Mouse (Mus musculus) forebrain, embryonic 15.5 days (tissue): ENCODE measurements around the gene Eif4a1. TPM values are rescaled to one million over a fixed set of nuclear protein-coding genes. Genes with fewer than 3 reads are reported as not detected.
A peak's percentile ranks its signal among the peaks of the same experiment; 100 is the strongest.

Experiments
- ATAC-seq: fragments of 200-750 bp; cut with Nextera tagmentation; replicated peaks from 2 replicates; pipeline ENCODE4 v1.8.0; 2017; ENCODE audit warnings: mild to moderate bottlenecking, moderate TSS enrichment, moderate library complexity
- H3K27ac ChIP-seq: fragments of 300-500 bp; sonication (generic); replicated peaks from 2 replicates; pipeline ENCODE4 v1.5.1; 2015; ENCODE audit warnings: mild to moderate bottlenecking, inconsistent platforms
- H3K27me3 ChIP-seq: fragments of 300-500 bp; sonication (generic); 2 replicates; pipeline ENCODE4 v1.6.1; 2015; ENCODE audit warnings: inconsistent platforms
- H3K36me3 ChIP-seq: fragments of 300-500 bp; sonication (generic); 2 replicates; pipeline ENCODE4 v1.6.1; 2015; ENCODE audit warnings: mild to moderate bottlenecking, inconsistent platforms
- H3K4me1 ChIP-seq: fragments of 300-500 bp; sonication (generic); 2 replicates; pipeline ENCODE4 v1.6.1; 2015; ENCODE audit warnings: inconsistent platforms
- H3K4me2 ChIP-seq: fragments of 300-500 bp; sonication (generic); replicated peaks from 2 replicates; pipeline ENCODE4 v1.6.1; 2015; ENCODE audit warnings: mild to moderate bottlenecking, inconsistent platforms
- H3K4me3 ChIP-seq: fragments of 300-500 bp; sonication (generic); 2 replicates; pipeline ENCODE4 v1.5.1; 2015; ENCODE audit warnings: mild to moderate bottlenecking, inconsistent platforms
- H3K9ac ChIP-seq: fragments of 300-500 bp; sonication (generic); replicated peaks from 2 replicates; pipeline ENCODE4 v1.6.1; 2015; ENCODE audit warnings: mild to moderate bottlenecking, inconsistent platforms
- H3K9me3 ChIP-seq: fragments of 300-500 bp; sonication (generic); 2 replicates; pipeline ENCODE4 v1.6.1; 2016; ENCODE audit warnings: inconsistent platforms
- whole genome bisulfite sequencing: fragments of 180-500 bp; shearing (Covaris S2); methylation state at CpG from one replicate; pipeline ENCODE4 v1.1.7; 2015; ENCODE audit warnings: mixed read lengths; 5-methylcytosine and 5-hydroxymethylcytosine counted together
- microRNA counts: library from miRNA; unstranded; fragments of <30 nt; microRNA quantifications from one replicate; lab custom pipeline; 2016
- microRNA-seq: library from miRNA; unstranded; fragments of <30 nt; microRNA quantifications from one replicate; pipeline ENCODE4, GENCODE M21; 2016
- polyA plus RNA-seq: library from polyadenylated mRNA; unstranded; fragments of >200 nt; fragmentation: Nextera tagmentation; extraction: Ambion mirVana; gene quantifications from 2 replicates; pipeline ENCODE4 v1.2.1, GENCODE M21; 2015

Eif4a1 gene
- polyA plus RNA-seq, 1 experiment from 2014 or later: 547 TPM

DNA sequence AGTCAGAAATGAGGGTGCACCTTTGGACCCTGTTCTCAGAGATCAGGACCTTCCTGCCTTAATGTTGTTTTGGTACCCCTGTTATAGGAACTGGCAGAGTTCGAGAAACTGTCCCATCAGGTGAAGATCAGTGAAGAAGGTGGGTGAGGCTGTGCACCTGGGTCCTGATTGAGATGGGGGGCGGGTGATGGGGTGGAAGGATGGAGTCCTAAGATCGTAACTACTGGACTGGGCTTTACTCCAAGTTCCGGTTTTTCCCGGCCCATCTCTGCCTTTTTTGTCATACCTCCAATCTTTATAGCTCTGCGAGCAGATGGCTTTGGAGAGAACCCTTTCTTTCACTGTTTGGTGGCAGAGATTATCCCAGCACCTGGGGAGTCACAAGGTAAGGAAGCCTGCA is 49.8 kb downstream of the Eif4a1 start:
- Histone ChIP-seq H3K4me2 (peak overlapping the region; percentile 73), H3K9me3 (no peaks in the 10 kb centered on the region), H3K4me3 (peak overlapping the region; percentile 52), H3K27ac (peak overlapping the region; percentile 67), H3K9ac (peak overlapping the region; percentile 70), H3K27me3 (no peaks in the 10 kb centered on the region), H3K36me3 (no peaks in the 10 kb centered on the region), H3K4me1 (peaks cover 17% of the 10 kb centered on the region)
- no peak for ATAC-seq
- WGBS: 25% methylated on average over 6 of the region's 6 CpGs

DNA sequence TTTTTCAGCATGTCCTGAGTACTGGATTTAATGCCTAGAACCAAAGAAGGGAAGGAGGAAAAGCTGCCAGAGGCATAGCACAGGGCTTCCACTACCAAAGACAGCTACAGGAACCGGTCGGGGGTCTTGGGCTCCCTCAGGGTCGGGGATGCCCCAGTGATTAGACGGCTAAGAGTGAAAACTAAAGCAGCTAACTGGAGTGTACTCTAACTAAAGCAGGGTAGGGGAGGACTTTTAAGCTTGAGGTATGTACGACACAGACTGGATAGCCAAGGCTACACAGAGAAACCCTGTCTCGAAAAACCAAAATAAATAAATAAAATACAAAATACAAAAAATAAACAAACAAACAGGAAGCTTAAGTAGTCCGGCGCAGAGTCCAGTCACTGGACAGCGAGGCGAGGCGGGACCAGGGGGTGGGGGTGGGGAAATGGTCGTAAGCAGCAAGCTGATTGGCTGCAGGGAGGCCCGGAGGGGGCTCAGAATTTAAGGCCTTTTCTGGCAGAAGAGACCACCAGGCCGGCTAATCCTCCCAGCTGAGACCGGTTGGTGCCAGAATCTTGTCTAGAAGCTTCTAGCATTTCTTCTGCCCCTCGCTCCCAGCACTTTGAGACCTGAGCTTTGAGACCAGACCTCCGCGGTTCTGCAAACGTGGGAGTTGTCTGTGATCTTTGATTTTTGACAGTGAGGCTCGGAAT is 50.5 kb downstream of the Eif4a1 start, which contains the start of gene Sat2:
Sat2 (plus strand) TSS at position 454 of the 698 bp plus-strand sequence.
- peak; percentile 80 for ATAC-seq
- Histone ChIP-seq H3K4me1 (peaks cover 17% of the 10 kb centered on the region), H3K36me3 (no peaks in the 10 kb centered on the region), H3K27me3 (no peaks in the 10 kb centered on the region), H3K9me3 (no peaks in the 10 kb centered on the region), H3K27ac (peak within 1 kb of the TSS; percentile 67), H3K9ac (peak within 1 kb of the TSS; percentile 70), H3K4me2 (peak within 1 kb of the TSS; percentile 73), H3K4me3 (peak within 1 kb of the TSS; percentile 52)
- under 1% methylated on average over 20 of the region's 20 CpGs for WGBS

DNA sequence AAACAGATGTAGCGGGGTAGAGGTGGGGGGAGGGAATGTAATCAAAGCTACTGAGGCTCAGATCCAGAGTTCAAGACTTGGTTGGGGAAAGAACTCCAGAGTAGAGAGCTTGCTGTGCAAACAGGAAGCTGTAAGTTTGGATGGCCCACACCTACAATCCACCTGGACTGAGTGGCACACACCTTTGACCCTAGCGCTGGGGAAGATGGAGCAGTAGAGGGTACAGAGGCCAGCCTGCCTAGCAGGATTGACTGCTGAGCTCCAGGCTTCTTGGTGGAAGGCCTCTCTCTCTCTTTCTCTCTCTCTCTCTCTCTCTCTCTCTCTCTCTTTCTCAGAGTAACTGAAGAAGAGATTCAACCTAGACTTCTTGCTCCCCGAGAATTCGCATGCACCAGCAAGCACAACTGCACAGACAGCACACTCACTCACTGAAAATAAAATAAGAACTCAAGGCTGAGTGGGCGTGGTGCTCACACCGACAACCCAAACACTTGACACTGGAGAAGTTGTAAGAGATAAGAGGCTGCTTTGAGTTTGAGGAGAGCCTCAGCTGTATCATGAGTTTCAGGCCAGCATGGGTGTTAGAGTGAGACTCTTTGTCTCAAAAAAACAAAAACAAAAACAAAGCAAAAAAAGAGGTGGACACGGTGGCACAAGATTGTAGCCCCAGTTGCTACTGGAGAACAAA is 51.7 kb downstream of the Eif4a1 start:
- WGBS: 88% methylated on average over 7 of the region's 7 CpGs
- H3K9me3 ChIP-seq: no peaks in the 10 kb centered on the region

DNA sequence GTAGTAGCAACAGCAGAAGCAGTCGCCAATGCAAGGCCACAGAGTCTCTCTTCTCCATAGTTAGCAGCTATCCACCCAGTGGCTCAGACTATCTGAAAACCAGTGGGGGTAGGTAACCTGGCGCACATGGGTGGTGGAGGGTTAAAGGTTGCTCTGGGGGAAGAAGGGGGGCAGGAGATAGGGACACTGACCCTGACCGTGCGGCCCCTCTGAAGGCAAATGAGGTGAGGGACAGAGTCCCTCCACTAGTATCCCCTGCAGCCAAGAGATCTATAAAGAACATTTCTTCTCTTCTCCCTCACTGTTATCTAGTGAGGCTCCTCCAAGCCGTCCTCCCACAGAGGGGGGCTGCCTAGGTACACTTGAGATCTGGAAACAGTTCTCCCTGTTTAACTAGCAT is 54.4 kb downstream of the Eif4a1 start, which contains the start of gene Shbg:
Shbg (minus strand) TSS at position 101 of the 400 bp plus-strand sequence.
- H3K4me1 ChIP-seq: peaks cover 18% of the 10 kb centered on the region
- no peaks in the 10 kb centered on the region for H3K9me3 ChIP-seq
- H3K9ac ChIP-seq: no peak within 1 kb of the TSS
- H3K4me2 ChIP-seq: no peak within 1 kb of the TSS
- no peaks in the 10 kb centered on the region for H3K27me3 ChIP-seq
- no peak within 1 kb of the TSS for H3K4me3 ChIP-seq
- no peak within 1 kb of the TSS for H3K27ac ChIP-seq
- 81% methylated on average over 5 of the region's 5 CpGs for WGBS
- H3K36me3 ChIP-seq: no peaks in the 10 kb centered on the region
- ATAC-seq: no peak

More for the DNA sequence above, 51.7 kb downstream of the Eif4a1 start:
- Histone ChIP-seq H3K9ac (no peak overlapping the region), H3K4me3 (no peak overlapping the region), H3K27ac (no peak overlapping the region), H3K36me3 (no peaks in the 10 kb centered on the region), H3K4me1 (peaks cover 17% of the 10 kb centered on the region), H3K27me3 (no peaks in the 10 kb centered on the region), H3K4me2 (no peak overlapping the region)
- ATAC-seq: no peak

MicroRNA genes within 50 kb of the gene (microRNA counts, 519-probe panel; counts per million panel counts)
- not detected for microRNA mmu-miR-1934 (lab: Ali Mortazavi, UCI)
- 2,287 counts per million, percentile 42 among the panel's probes with 10 or more counts for microRNA mmu-miR-467f (lab: Ali Mortazavi, UCI)

Small RNA genes lying within 50 kb of the gene (microRNA-seq; reads per million reads assigned to microRNA genes)
- gene Mir1934 (3.7 reads per million, percentile 12 among the genes with 10 or more reads in this experiment), gene Mir467f (not detected)

Other genes starting within 250 kb of the Eif4a1 start
- 2.7 and 3.1 TPM in 2 replicates for gene Dnah2, start 123.3 kb downstream of the Eif4a1 start, polyA plus RNA-seq
- 107 and 114 TPM in 2 replicates for gene Efnb3, start 112.2 kb downstream of the Eif4a1 start, polyA plus RNA-seq
- gene Wrap53, start 92.2 kb downstream of the Eif4a1 start, polyA plus RNA-seq: 26.3 and 27.2 TPM in 2 replicates
- 112 and 115 TPM in 2 replicates for gene Trp53, start 92.1 kb downstream of the Eif4a1 start, polyA plus RNA-seq
- 22.2 and 25.9 TPM in 2 replicates for gene Atp1b2, start 66.5 kb downstream of the Eif4a1 start, polyA plus RNA-seq
- gene Shbg, start 54.5 kb downstream of the Eif4a1 start, polyA plus RNA-seq: not detected in 2 replicates
- gene Sat2, start 50.4 kb downstream of the Eif4a1 start, polyA plus RNA-seq: 22.9 and 25.2 TPM in 2 replicates
- 41.0 and 46.1 TPM in 2 replicates for gene Fxr2, start 39.4 kb downstream of the Eif4a1 start, polyA plus RNA-seq
- not detected in 2 replicates for gene Sox15, start 17.1 kb downstream of the Eif4a1 start, polyA plus RNA-seq
- gene Mpdu1, start 9.8 kb downstream of the Eif4a1 start, polyA plus RNA-seq: 89.1 and 91.0 TPM in 2 replicates
- 6.7 and 7.7 TPM in 2 replicates for gene Cd68, start 6.3 kb downstream of the Eif4a1 start, polyA plus RNA-seq
- 89.2 and 102 TPM in 2 replicates for gene Senp3, start 9.7 kb upstream of the Eif4a1 start, polyA plus RNA-seq
- gene Tnfsf13, start 13.4 kb upstream of the Eif4a1 start, polyA plus RNA-seq: 0.38 TPM in 1 of 2 replicates, not detected in the other
- 1.6 TPM in 2 replicates for gene Tnfsf12, start 23.4 kb upstream of the Eif4a1 start, polyA plus RNA-seq
- 1.0 and 1.1 TPM in 2 replicates for gene Tnfsfm13, start 23.7 kb upstream of the Eif4a1 start, polyA plus RNA-seq
- gene Polr2a, start 86.2 kb upstream of the Eif4a1 start, polyA plus RNA-seq: 17.5 and 19.2 TPM in 2 replicates
- gene Slc35g3, start 89.5 kb upstream of the Eif4a1 start, polyA plus RNA-seq: 0.28 and 0.56 TPM in 2 replicates
- gene Zbtb4, start 93.5 kb upstream of the Eif4a1 start, polyA plus RNA-seq: 2.8 and 3.2 TPM in 2 replicates
- gene Chrnb1, start 123.5 kb upstream of the Eif4a1 start, polyA plus RNA-seq: 1.2 and 1.4 TPM in 2 replicates
- gene Fgf11, start 129.4 kb upstream of the Eif4a1 start, polyA plus RNA-seq: 6.2 and 6.7 TPM in 2 replicates
- gene Tmem102, start 133.2 kb upstream of the Eif4a1 start, polyA plus RNA-seq: 0.61 and 0.98 TPM in 2 replicates
- not detected in 2 replicates for gene Gm39566, start 142.9 kb upstream of the Eif4a1 start, polyA plus RNA-seq
- gene Spem2, start 146.0 kb upstream of the Eif4a1 start, polyA plus RNA-seq: not detected in 2 replicates
- 0.33 and 0.36 TPM in 2 replicates for gene Spem1, start 149.8 kb upstream of the Eif4a1 start, polyA plus RNA-seq
- 20.9 and 21.3 TPM in 2 replicates for gene Nlgn2, start 165.4 kb upstream of the Eif4a1 start, polyA plus RNA-seq
- 333 and 335 TPM in 2 replicates for gene Tmem256, start 166.1 kb upstream of the Eif4a1 start, polyA plus RNA-seq
- 51.0 and 51.2 TPM in 2 replicates for gene Plscr3, start 174.0 kb upstream of the Eif4a1 start, polyA plus RNA-seq
- 0.27 and 0.36 TPM in 2 replicates for gene Tnk1, start 186.3 kb upstream of the Eif4a1 start, polyA plus RNA-seq
- not detected in 2 replicates for gene Tmem95, start 205.6 kb upstream of the Eif4a1 start, polyA plus RNA-seq
- gene Kctd11, start 209.0 kb upstream of the Eif4a1 start, polyA plus RNA-seq: 1.2 and 1.3 TPM in 2 replicates
- 0.48 and 0.51 TPM in 2 replicates for gene Acap1, start 223.1 kb upstream of the Eif4a1 start, polyA plus RNA-seq
- gene 2810408A11Rik, start 228.6 kb upstream of the Eif4a1 start, polyA plus RNA-seq: 19.9 and 20.7 TPM in 2 replicates
- gene Neurl4, start 228.6 kb upstream of the Eif4a1 start, polyA plus RNA-seq: 18.5 and 23.0 TPM in 2 replicates
- gene Gps2, start 241.5 kb upstream of the Eif4a1 start, polyA plus RNA-seq: 79.6 and 92.2 TPM in 2 replicates
- 1,167 and 1,257 TPM in 2 replicates for gene Eif5a, start 249.5 kb upstream of the Eif4a1 start, polyA plus RNA-seq